Mouse (Mus musculus) gastrocnemius, postnatal 14 days (tissue): ENCODE measurements around the gene Cep41. TPM values are rescaled to one million over a fixed set of nuclear protein-coding genes. Genes with fewer than 3 reads are reported as not detected.

ENCODE experiments used
- DNase-seq: peaks from one replicate; pipeline ENCODE4 v3.0.0; 2021; ENCODE audit warnings: mixed read lengths
- intact Hi-C: fragments of 180-260 bp; cut with DNase I; formaldehyde crosslinking; loops from one replicate; pipeline ENCODE4 v1.15.1; 2025; ENCODE audit warnings: low total_unique reads
- long read RNA-seq, 2 experiments: library from polyadenylated mRNA; stranded (forward); transcript quantifications; one replicate each; pipeline ENCODE4 v2.0.0; 2021
- total RNA-seq, 2 experiments: library from RNA; stranded (reverse); gene quantifications; 2 replicates each; pipeline ENCODE4 v1.2.3; 2021

The Cep41 gene
- 1 to 10 TPM; 1.3 to 2.1 TPM for total RNA-seq
- long read RNA-seq, experiment 1, partial matches to known transcripts, result 0 of 3 reads
- long read RNA-seq, experiment 1, other reads (novel, unspliced or antisense), result 1 of 3 reads
- long read RNA-seq, experiment 2, partial matches to known transcripts, result 0 of 2 reads
- long read RNA-seq, experiment 2, other reads (novel, unspliced or antisense), result 0 of 2 reads

- intact Hi-C loops, result no loop called here
- peak; percentile 95 for DNase-seq
These were observed at the start of gene Cep41 for GRCm38 (mm10) chr6:30693350-30693991. TSS of gene Cep41 (minus strand) at chr6:30693749.

- DNase-seq, result peak; percentile 40
- intact Hi-C loops, result no loop called here
These were observed 45.7 kb upstream of the Cep41 start for GRCm38 (mm10) chr6:30739177-30739747.

GRCm38 (mm10) chr6:30738464-30739006, 45.0 kb upstream of the Cep41 start:
- no peak for DNase-seq
- intact Hi-C loops, result no loop called here

GRCm38 (mm10) chr6:30737548-30738463, 44.3 kb upstream of the Cep41 start:
- peak; percentile 84 for DNase-seq
- intact Hi-C loops, result no loop called here

- intact Hi-C loops, result no loop called here
These were observed 43.5 kb upstream of the Cep41 start for GRCm38 (mm10) chr6:30736864-30737547.

GRCm38 (mm10) chr6:30736372-30736762, 42.8 kb upstream of the Cep41 start:
- intact Hi-C loops, result no loop called here
- DNase-seq, result no peak

More at GRCm38 (mm10) chr6:30736864-30737547, 43.5 kb upstream of the Cep41 start:
- DNase-seq, result peak; percentile 84

GRCm38 (mm10) chr6:30735728-30736371, 42.3 kb upstream of the Cep41 start:
- DNase-seq, result no peak
- intact Hi-C loops, result no loop called here

GRCm38 (mm10) chr6:30734988-30735727, 41.6 kb upstream of the Cep41 start:
- intact Hi-C loops, result no loop called here
- no peak for DNase-seq

GRCm38 (mm10) chr6:30734465-30734864, 40.9 kb upstream of the Cep41 start:
- intact Hi-C loops, result no loop called here
- DNase-seq, result no peak

GRCm38 (mm10) chr6:30732571-30733130, 39.1 kb upstream of the Cep41 start:
- intact Hi-C loops, result no loop called here
- DNase-seq, result no peak

- no peak for DNase-seq
- intact Hi-C loops, result no loop called here
These were observed 36.9 kb upstream of the Cep41 start for GRCm38 (mm10) chr6:30730301-30730971.

- no peak for DNase-seq
- intact Hi-C loops, result no loop called here
These were observed 29.8 kb upstream of the Cep41 start, which contains the start of gene Mest for GRCm38 (mm10) chr6:30723331-30723730. TSS of gene Mest (plus strand) at chr6:30723547.

GRCm38 (mm10) chr6:30722385-30723164, 29.0 kb upstream of the Cep41 start:
- intact Hi-C loops, result no loop called here
- DNase-seq, result no peak

- DNase-seq, result no peak
- intact Hi-C loops, result no loop called here
These were observed 23.2 kb upstream of the Cep41 start for GRCm38 (mm10) chr6:30716796-30717195.

GRCm38 (mm10) chr6:30714891-30715471, 21.4 kb upstream of the Cep41 start:
- intact Hi-C loops, result no loop called here
- DNase-seq, result no peak

- no peak for DNase-seq
- intact Hi-C loops, result no loop called here
These were observed 20.3 kb upstream of the Cep41 start for GRCm38 (mm10) chr6:30713896-30714295.
